Mouse (Mus musculus) heart, postnatal 0 days (tissue): ENCODE data around the gene Gm14295.
"Not testable (repeated sequence)": the region's sequence is repeated elsewhere in the genome, so short reads cannot be mapped to it uniquely, and the experiment has no call there.

ENCODE experiments used
- CTCF ChIP-seq: IDR thresholded peaks from 2 replicates; pipeline ENCODE4 v1.5.1; 2016; ENCODE audit warnings: antibody characterized with exemption, control low read depth, low read depth
- EP300 ChIP-seq: IDR thresholded peaks from 2 replicates; pipeline ENCODE4 v1.6.1; 2016; ENCODE audit warnings: antibody characterized with exemption, low read depth

GRCm38 (mm10) chr2:176830840-176831239 is 32.4 kb downstream of the Gm14295 start, which contains the start of gene Gm14408:
- TF ChIP-seq CTCF, EP300: not testable (repeated sequence)
